Mouse (Mus musculus) myocyte (in vitro differentiated cells): ENCODE data around the gene Luc7l.

ENCODE experiments used
- E2F4 ChIP-seq: IDR thresholded peaks from one replicate; pipeline ENCODE4 v1.6.1; 2011; ENCODE audit warnings: mild to moderate bottlenecking, control low read depth, moderate library complexity; ENCODE audit not compliant: insufficient read depth
- MAX ChIP-seq: IDR thresholded peaks from one replicate; pipeline ENCODE4 v1.6.1; 2011; ENCODE audit warnings: low read depth, mild to moderate bottlenecking, control low read depth
- MYOD1 ChIP-seq, 3 experiments: IDR thresholded peaks; one replicate each; pipeline ENCODE4 v1.6.1; 2011; ENCODE audit warnings: control low read depth in 2 of 3, low read depth in 2 of 3, mild to moderate bottlenecking in 2 of 3, moderate library complexity in 1 of 3; ENCODE audit not compliant: insufficient read length in 2 of 3, control insufficient read depth in 1 of 3
- MYOG ChIP-seq, 3 experiments: IDR thresholded peaks; one replicate each; pipeline ENCODE4 v1.6.1; 2011; ENCODE audit warnings: control low read depth in 2 of 3, low read depth in 2 of 3, mild to moderate bottlenecking in 2 of 3; ENCODE audit not compliant: insufficient read length in 2 of 3, control insufficient read depth in 1 of 3, insufficient read depth in 1 of 3
- POLR2A ChIP-seq: IDR thresholded peaks from one replicate; pipeline ENCODE4 v1.6.1; 2011; ENCODE audit warnings: low read depth, mild to moderate bottlenecking, control low read depth, moderate library complexity; ENCODE audit not compliant: insufficient read length
- POLR2AphosphoS2 ChIP-seq: IDR thresholded peaks from one replicate; pipeline ENCODE4 v1.6.1; 2011; ENCODE audit warnings: low read depth, control low read depth; ENCODE audit not compliant: insufficient read length
- REST ChIP-seq: IDR thresholded peaks from one replicate; pipeline ENCODE4 v1.6.1; 2011; ENCODE audit warnings: mild to moderate bottlenecking, control low read depth, moderate library complexity; ENCODE audit not compliant: insufficient read depth, insufficient read length
- SRF ChIP-seq: IDR thresholded peaks from one replicate; pipeline ENCODE4 v1.6.1; 2011; ENCODE audit warnings: low read depth; ENCODE audit not compliant: control insufficient read depth, insufficient read length
- TCF12 ChIP-seq: IDR thresholded peaks from one replicate; pipeline ENCODE4 v1.6.1; 2011; ENCODE audit warnings: mild to moderate bottlenecking, control low read depth; ENCODE audit not compliant: poor library complexity, insufficient read depth, severe bottlenecking
- USF1 ChIP-seq: IDR thresholded peaks from one replicate; pipeline ENCODE4 v1.6.1; 2011; ENCODE audit warnings: low read depth, mild to moderate bottlenecking, control low read depth, moderate library complexity

DNA sequence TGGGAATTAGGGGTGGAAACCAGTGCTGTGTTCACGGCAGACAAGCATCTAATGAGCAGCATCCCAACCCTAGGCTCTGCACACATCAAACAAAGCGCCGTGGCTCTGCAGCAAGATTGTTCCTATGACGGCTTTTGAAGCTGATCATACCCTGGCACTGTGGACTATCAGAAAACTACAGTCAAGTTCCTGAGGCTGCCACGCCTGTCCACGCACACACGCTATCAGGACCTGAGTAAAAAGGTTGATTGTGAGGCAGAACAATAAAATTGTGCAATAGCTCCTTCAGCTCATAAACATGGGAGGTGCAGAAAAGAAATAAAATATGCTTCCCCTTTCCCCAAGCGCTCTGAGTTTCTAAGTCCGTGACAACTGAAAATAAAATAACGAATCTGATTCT lies 15.0 kb upstream of the Luc7l start:
- TF ChIP-seq POLR2A: no peak
- no peak for TF ChIP-seq TCF12
- TF ChIP-seq MYOG (IDR thresholded peaks at IDR 0.05; ENCODE audit: control insufficient read depth in 1 of 3, insufficient read depth in 1 of 3, insufficient read length in 2 of 3, low read depth in 2 of 3): no peak
- TF ChIP-seq USF1: no peak
- TF ChIP-seq MYOD1 (IDR thresholded peaks at IDR 0.05; ENCODE audit: control insufficient read depth in 1 of 3, insufficient read length in 2 of 3, low read depth in 2 of 3): no peak
- TF ChIP-seq POLR2AphosphoS2: no peak
- no peak for TF ChIP-seq REST
- no peak for TF ChIP-seq SRF
- no peak for TF ChIP-seq MAX
- no peak for TF ChIP-seq E2F4
